Mouse (Mus musculus) left cerebral cortex, adult 18-20 months (tissue): ENCODE results near the gene Ebpl. TPM values are rescaled to one million over a fixed set of nuclear protein-coding genes. Genes with fewer than 3 reads are reported as not detected.

Experiments used
- total RNA-seq, 2 experiments: library from RNA; stranded (reverse); gene quantifications; 2 replicates each; pipeline ENCODE4 v1.2.3; 2021

The Ebpl gene
- total RNA-seq, 2 experiments from 2014 or later, result 3.9 to 4.4 TPM

Other genes with a start within 250 kb of the Ebpl start
- gene Sacs, start 222.0 kb downstream of the Ebpl start, total RNA-seq, result 10 to 100 TPM; 56.2 to 59.4 TPM
- under 1 TPM in 1 of 2 experiments, not detected in 1; 0.40 TPM for gene Sgcg, start 101.9 kb downstream of the Ebpl start, total RNA-seq
- gene Arl11, start 50.7 kb downstream of the Ebpl start, total RNA-seq, result under 1 TPM; 0.72 to 0.82 TPM
- gene Kpna3, start 79.4 kb upstream of the Ebpl start, total RNA-seq, result 10 to 100 TPM; 71.2 to 75.3 TPM
- gene Spryd7, start 196.4 kb upstream of the Ebpl start, total RNA-seq, result 10 to 100 TPM; 46.8 to 51.6 TPM
- gene Trim13, start 237.8 kb upstream of the Ebpl start, total RNA-seq, result 10 to 100 TPM in 1 of 2 experiments, 1 to 10 TPM in 1; 9.4 to 11.5 TPM
- under 1 TPM; 0.74 to 0.77 TPM for gene Kcnrg, start 247.0 kb upstream of the Ebpl start, total RNA-seq